Mouse (Mus musculus): ENCODE measurements around the gene Ggt7. TPM values are rescaled to one million over a fixed set of nuclear protein-coding genes. Genes with fewer than 3 reads are reported as not detected.
"Not testable (repeated sequence)": the region's sequence is repeated elsewhere in the genome, so short reads cannot be mapped to it uniquely, and the experiment has no call there.

The Ggt7 gene
- polyA plus RNA-seq, 1 experiment from 2014 or later: 79.4 TPM

DNA sequence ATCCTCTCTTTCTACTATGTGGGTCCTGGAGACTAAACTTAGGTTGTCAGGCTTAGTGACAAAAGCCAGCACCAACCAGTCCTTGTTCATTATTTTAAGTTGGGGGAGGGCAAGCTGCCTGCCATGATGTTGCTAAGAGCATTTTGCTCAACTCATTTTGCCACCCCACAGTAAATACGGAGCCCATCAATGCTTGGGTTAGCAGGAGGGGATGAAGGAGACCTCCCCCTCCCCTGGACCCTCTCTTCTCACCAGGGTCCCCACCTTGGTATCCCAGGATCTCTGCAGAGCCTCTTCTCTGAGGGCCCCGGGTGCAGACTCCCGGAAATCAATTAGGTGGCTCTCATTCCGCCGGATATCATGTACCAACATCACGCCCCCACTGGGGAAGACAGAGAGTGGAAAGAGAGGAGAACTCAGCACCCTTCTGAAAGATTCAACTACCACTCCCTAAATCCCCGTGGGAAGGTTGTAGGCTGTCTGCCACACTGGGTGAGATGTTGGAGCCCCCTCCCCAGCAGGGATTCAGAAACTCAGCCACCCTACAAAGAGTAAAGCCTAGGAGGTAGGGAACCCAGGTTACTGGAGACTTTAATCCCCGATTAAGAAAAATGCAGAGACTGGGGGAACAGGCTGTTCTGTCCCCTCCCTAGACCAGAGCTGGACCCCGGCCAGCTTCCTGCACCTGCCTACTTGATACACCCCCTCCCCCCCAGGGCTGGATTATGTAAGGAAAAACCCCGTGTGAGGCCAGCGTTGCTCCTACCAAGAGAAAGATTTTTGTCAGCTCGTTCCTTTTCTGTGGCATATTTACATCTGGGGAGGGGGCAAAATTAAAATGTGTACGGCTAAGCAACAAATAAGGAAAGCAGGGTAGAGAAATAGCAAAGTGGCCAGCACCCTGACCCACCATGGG is 13.3 kb downstream of the Ggt7 start:
- H3K4me1 ChIP-seq: peaks cover 15% of the 10 kb centered on the region; the same call in 1 of the 2 replicates
- no peaks in the 10 kb centered on the region for H3K27me3 ChIP-seq (replicated peaks)
- 54% methylated on average over 13 of the region's 13 CpGs for WGBS
- H3K9me3 ChIP-seq: no peaks in the 10 kb centered on the region
- H3K9ac ChIP-seq: no peak overlapping the region
- no peak overlapping the region for H3K4me2 ChIP-seq
- no peak overlapping the region for H3K4me3 ChIP-seq
- ATAC-seq (replicated peaks): no peak
- no peak overlapping the region for H3K27ac ChIP-seq
- peaks cover 12% of the 10 kb centered on the region; the same call in 1 of the 2 replicates for H3K36me3 ChIP-seq (replicated peaks)

DNA sequence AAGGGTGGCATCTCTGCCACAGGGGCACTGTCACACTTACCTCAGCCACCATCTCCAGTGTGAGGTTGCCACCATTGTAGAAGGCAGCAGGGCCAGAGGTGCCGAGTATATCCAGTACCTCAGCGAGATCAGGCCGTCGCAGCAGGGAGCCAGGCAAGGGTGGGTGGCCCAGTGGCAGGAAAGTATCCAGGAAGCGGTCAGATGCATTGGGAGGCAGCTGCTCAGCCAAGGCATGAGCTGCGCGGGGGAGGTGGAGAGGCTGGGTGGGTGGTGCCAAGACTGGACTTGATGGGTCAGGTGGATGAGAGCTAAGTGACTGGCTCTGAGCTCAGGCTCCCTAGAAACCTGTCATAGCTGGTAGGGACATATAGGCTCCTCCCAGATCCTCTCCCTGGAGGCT is 15.4 kb downstream of the Ggt7 start:
- Histone ChIP-seq H3K4me3 (no peak overlapping the region), H3K9me3 (no peaks in the 10 kb centered on the region), H3K27me3 (replicated peaks) (no peaks in the 10 kb centered on the region), H3K4me2 (no peak overlapping the region), H3K4me1 (peaks cover 12% of the 10 kb centered on the region; the same call in 1 of the 2 replicates), H3K36me3 (replicated peaks) (peaks cover 24% of the 10 kb centered on the region; the same call in 1 of the 2 replicates), H3K9ac (no peak overlapping the region), H3K27ac (no peak overlapping the region)
- WGBS: 87% methylated on average over 7 of the region's 7 CpGs
- ATAC-seq (replicated peaks): no peak

DNA sequence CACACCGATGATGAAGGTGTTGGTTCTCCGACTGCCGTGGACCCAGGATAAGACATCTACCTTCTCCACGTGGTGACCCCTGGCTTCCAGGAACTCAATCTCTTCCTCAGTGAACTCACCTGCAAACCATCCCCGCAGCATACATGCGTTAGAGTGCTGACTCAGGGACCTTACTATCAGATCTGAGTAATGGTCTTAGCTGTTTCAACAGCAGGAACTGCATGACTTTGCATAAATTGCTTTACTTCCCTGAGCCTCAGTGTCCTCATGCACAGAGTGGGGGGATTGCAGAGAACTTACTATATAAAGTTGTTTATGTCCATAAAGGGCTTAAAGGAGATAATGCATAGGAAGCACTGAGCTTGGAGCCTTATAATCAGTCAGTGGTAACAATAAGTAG is 27.0 kb downstream of the Ggt7 start:
- H3K9ac ChIP-seq: no peak overlapping the region
- ATAC-seq (replicated peaks): no peak
- H3K27me3 ChIP-seq (replicated peaks): no peaks in the 10 kb centered on the region
- WGBS: 93% methylated on average over 6 of the region's 6 CpGs
- no peak overlapping the region for H3K27ac ChIP-seq
- H3K9me3 ChIP-seq: no peaks in the 10 kb centered on the region
- H3K4me1 ChIP-seq: no peaks in the 10 kb centered on the region
- H3K4me3 ChIP-seq: no peak overlapping the region
- H3K36me3 ChIP-seq (replicated peaks): peaks cover 42% of the 10 kb centered on the region
- no peak overlapping the region for H3K4me2 ChIP-seq

DNA sequence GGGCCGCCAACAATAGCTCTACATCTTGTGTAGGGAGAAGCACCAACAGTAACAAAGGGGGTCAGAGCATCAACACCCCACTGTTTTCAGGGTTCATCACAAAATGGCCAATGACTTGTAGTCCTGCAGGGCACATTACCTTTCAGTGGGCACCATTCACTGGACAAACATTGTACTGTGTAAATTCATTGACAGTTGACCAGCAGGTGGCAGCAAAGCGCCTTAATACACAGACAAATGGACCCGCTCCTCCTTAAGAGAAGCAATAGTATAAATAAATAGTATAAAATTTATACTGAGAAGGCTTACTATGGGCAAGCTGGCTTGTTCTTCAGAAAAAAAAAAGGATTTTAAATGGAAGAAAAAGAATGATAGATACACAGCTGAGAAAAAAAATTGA is 36.0 kb downstream of the Ggt7 start:
- H3K4me2 ChIP-seq: no peak overlapping the region
- 43% methylated on average over 3 of the region's 3 CpGs for WGBS
- no peaks in the 10 kb centered on the region for H3K36me3 ChIP-seq (replicated peaks)
- H3K9me3 ChIP-seq: no peaks in the 10 kb centered on the region; the same call in 1 of the 2 replicates
- no peak for ATAC-seq (replicated peaks)
- H3K4me1 ChIP-seq: no peaks in the 10 kb centered on the region
- H3K27ac ChIP-seq: no peak overlapping the region
- H3K4me3 ChIP-seq: no peak overlapping the region
- H3K9ac ChIP-seq: no peak overlapping the region
- no peaks in the 10 kb centered on the region for H3K27me3 ChIP-seq (replicated peaks)

DNA sequence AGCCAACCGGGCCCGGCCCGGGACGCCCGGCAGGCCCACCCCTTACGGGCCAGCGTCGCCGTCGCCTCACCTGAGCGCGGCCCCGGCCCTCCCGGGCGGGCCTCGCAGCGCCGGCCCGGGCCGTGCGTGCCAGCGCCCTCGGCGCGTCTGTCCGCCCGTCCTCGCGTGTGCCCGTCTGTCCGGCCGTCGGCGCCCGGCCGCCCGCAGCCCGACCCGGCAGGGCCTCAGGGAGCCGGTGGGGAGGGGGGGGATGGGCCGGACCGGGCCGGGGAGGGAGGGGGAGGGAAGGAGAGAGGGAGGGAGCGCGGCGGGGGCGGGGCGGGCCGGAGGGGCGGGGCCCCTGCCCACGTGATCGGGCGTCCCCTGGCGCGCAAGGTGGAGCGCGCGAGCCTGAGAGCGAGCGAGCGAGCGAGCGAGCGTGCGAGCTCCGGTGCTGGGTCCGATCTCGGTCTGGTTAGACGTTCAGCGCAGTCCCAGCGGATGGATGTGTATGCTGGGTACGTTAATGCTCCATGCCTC is 44.4 kb downstream of the Ggt7 start, which contains the start of gene Ncoa6:
Gene Ncoa6, minus strand, starts transcription at position 325 of the 519 bp plus-strand sequence.
- H3K27me3 ChIP-seq (replicated peaks): no peaks in the 10 kb centered on the region
- H3K9ac ChIP-seq: peak within 1 kb of the TSS; percentile 94
- peak within 1 kb of the TSS; percentile 94 for H3K4me3 ChIP-seq
- H3K4me1 ChIP-seq: peaks cover 30% of the 10 kb centered on the region
- H3K27ac ChIP-seq: peak within 1 kb of the TSS; percentile 95
- peak within 1 kb of the TSS; percentile 80 for H3K4me2 ChIP-seq
- H3K36me3 ChIP-seq (replicated peaks): no peaks in the 10 kb centered on the region
- peak; percentile 87 for ATAC-seq (replicated peaks)
- H3K9me3 ChIP-seq: no peaks in the 10 kb centered on the region
- WGBS: under 1% methylated on average over 44 of the region's 72 CpGs

DNA sequence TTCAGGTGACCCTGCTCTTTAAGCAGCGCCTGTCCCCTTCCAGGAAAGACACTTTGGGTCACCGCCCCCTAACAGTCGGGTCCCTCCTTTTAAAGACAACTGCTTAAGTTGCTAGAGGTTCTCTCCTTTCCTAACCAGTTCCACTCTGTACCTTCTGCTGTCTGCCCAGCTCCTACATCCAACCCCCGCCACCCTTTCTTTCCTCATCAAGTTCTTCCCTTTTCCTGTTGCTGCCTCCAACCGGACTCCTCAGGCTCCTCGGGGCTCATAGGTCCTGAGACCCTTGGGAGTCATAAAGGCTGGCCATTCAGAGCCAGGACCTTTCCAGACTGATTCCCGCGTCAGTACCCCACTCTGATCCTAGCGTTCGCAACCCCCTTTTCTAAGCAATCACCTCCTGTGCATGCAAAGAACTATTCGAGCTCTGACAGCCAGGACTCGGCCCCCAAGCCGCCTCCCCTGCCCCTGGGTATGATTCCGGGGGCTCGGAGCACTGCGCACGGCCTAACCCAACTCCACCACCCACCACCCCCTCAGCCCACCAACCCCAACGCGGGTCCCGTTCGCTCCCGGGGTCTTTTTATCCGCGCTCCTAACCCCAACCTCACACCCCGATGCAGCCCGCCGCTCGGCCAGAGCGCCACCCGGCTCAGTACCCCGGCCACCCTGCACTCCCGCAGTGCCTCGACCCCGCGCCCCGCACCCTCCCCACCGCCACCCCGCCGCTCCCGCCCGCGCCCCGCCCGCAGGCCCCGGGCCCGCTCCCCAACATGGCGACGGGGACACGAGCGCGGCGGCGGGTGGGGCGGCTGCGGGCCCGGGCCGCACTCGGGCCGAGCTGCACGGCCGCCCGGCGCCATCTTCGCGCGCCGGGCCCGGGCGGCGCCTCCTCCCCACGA is 45.1 kb downstream of the Ggt7 start:
- ATAC-seq (replicated peaks): peak; percentile 66
- H3K4me3 ChIP-seq: peak overlapping the region; percentile 94
- no peaks in the 10 kb centered on the region for H3K9me3 ChIP-seq
- peaks cover 30% of the 10 kb centered on the region for H3K4me1 ChIP-seq
- H3K27me3 ChIP-seq (replicated peaks): no peaks in the 10 kb centered on the region
- H3K36me3 ChIP-seq (replicated peaks): no peaks in the 10 kb centered on the region
- peak overlapping the region; percentile 94 for H3K9ac ChIP-seq
- under 1% methylated on average over 59 of the region's 71 CpGs for WGBS
- peak overlapping the region; percentile 80 for H3K4me2 ChIP-seq
- peak overlapping the region; percentile 95 for H3K27ac ChIP-seq

DNA sequence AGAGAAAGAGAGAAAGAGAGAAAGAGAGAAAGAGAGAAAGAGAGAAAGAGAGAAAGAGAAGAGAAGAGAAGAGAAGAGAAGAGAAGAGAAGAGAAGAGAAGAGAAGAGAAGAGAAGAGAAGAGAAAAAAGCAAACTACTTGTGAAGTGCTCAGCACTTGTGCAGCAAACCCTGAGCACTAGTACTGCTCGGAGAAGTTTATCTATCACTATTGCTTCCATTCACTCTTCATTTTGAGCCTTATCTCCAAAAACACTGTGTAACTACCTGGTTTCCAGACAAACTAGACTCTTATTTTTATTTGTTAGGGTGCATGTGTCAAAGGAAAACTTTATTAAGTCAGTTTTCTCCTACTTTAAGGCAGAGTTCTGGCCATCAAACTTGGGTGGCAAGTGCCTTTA is 51.2 kb downstream of the Ggt7 start:
- no peak for ATAC-seq (replicated peaks)
- H3K9ac ChIP-seq: no peak overlapping the region
- H3K27me3 ChIP-seq (replicated peaks): no peaks in the 10 kb centered on the region
- no peaks in the 10 kb centered on the region for H3K9me3 ChIP-seq
- H3K27ac ChIP-seq: no peak overlapping the region
- no peak overlapping the region for H3K4me2 ChIP-seq
- no peaks in the 10 kb centered on the region for H3K36me3 ChIP-seq (replicated peaks)
- peaks cover 15% of the 10 kb centered on the region for H3K4me1 ChIP-seq
- no peak overlapping the region for H3K4me3 ChIP-seq
- WGBS: 97% methylated on average over 1 of the region's 1 CpGs

DNA sequence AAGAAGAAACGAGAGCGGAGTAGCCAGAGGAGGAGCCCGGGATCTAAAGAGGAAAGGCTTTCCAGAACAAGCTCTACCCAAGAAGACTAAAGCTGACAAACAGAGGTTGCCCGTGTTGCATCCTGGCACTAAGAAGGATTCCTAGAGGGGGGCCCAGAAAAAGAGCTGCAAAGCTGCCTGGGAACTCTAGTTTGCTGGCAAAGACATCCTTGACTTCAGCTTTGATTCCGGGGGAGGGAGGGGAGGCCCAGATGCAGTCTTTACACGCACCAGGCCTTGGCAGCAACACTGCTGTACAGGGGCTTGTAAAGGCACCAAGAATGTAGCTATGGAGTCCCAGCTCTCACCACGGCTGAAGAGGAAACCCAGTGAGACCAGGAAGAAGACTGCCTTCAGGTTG is 64.4 kb downstream of the Ggt7 start:
- ATAC-seq (replicated peaks): no peak
- Histone ChIP-seq H3K9me3 (no peaks in the 10 kb centered on the region), H3K36me3 (replicated peaks) (no peaks in the 10 kb centered on the region), H3K4me3 (no peak overlapping the region), H3K4me1 (no peaks in the 10 kb centered on the region), H3K4me2 (no peak overlapping the region), H3K27me3 (replicated peaks) (no peaks in the 10 kb centered on the region), H3K27ac (no peak overlapping the region), H3K9ac (no peak overlapping the region)
- WGBS: 85% methylated on average over 7 of the region's 7 CpGs

DNA sequence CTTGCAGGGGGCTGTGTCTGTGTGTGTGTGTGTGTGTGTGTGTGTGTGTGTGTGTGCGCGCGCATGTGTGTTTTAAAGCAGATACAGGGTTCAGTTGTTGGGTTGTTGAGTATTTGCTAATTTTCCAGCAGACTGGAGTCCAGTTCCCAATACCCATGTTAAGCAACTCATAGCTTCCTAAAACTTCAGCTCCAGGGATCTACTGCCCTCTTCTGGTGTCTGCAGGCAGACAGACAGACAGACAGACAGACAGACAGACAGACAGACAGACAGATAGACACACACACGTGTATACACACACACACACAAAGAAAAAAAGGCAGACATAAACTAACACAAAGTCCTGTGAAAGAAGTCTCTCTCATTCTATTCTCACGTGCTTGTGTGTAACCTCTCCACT is 66.8 kb downstream of the Ggt7 start:
- Histone ChIP-seq H3K9ac (no peak overlapping the region), H3K4me3 (no peak overlapping the region), H3K36me3 (replicated peaks) (no peaks in the 10 kb centered on the region), H3K9me3 (no peaks in the 10 kb centered on the region), H3K27ac (no peak overlapping the region), H3K4me1 (no peaks in the 10 kb centered on the region), H3K27me3 (replicated peaks) (no peaks in the 10 kb centered on the region), H3K4me2 (no peak overlapping the region)
- 85% methylated on average over 5 of the region's 5 CpGs for WGBS
- no peak for ATAC-seq (replicated peaks)

DNA sequence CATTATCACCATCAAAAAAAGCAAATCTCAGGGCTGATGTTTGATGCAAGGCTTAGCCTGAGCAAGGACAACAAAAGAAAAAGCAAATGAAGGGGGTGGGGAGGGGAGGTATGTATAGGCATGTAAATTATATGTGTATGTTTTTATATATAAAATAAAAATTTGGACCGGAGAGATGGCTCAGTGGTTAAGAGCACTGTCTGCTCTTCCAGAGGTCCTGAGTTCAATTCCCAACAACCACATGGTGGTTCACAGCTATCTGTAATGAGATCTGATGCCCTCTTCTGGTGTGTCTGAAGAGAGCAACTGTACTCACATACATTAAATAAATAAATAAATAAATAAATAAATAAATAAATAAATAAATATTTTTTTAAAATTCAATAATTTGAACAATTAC is 70.1 kb downstream of the Ggt7 start:
- not testable (repeated sequence) for ATAC-seq (replicated peaks); H3K9me3 ChIP-seq; H3K36me3 ChIP-seq (replicated peaks); H3K4me2 ChIP-seq; H3K4me1 ChIP-seq; H3K4me3 ChIP-seq; H3K9ac ChIP-seq; H3K27me3 ChIP-seq (replicated peaks); H3K27ac ChIP-seq
- WGBS: 97% methylated on average over 1 of the region's 1 CpGs

DNA sequence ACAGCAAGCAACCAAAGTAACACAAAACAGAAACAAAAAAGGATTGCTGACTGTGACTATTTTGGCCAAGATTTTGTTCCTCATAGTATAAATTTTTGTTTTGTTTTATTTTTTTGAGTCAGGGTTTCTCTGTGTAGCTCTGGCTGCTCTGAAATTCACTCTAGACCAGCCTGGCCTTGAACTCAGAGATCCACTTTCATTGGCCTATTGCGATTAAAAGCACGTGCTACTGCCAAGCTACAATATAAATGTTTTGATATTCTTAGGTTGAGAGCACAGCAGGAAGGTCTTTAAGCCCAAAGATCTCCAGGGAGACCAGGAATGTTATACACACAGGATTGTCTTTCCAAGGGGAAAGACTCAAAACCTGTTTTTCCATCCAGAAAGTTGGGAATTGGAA is 74.6 kb downstream of the Ggt7 start:
- Histone ChIP-seq H3K36me3 (replicated peaks) (no peaks in the 10 kb centered on the region; the same call in 1 of the 2 replicates), H3K4me1 (no peaks in the 10 kb centered on the region), H3K27me3 (replicated peaks) (no peaks in the 10 kb centered on the region), H3K4me3 (no peak overlapping the region), H3K4me2 (no peak overlapping the region), H3K9me3 (no peaks in the 10 kb centered on the region), H3K9ac (no peak overlapping the region), H3K27ac (no peak overlapping the region)
- ATAC-seq (replicated peaks): no peak
- 56% methylated on average over 2 of the region's 2 CpGs for WGBS

DNA sequence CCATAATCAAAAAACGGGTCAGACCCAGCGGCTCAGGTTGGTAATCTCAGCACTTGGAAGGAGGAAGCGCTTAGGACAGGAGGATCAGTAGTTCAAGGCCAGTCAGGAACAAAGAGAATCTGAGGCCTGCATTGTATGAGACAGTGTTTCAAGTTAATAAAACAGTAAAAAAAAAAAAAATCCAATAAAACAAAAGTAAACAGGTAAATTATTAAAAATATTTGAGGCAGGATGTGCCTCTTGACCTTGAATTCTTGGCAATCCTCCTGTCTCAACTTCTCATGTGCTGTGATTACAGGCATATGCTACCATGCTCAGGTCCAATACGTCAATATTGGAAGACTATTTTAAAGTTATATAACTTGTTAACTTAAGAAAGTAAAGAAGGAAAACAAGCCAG is 75.1 kb downstream of the Ggt7 start:
- Histone ChIP-seq H3K9me3 (no peaks in the 10 kb centered on the region), H3K9ac (no peak overlapping the region), H3K36me3 (replicated peaks) (no peaks in the 10 kb centered on the region; the same call in 1 of the 2 replicates), H3K27me3 (replicated peaks) (no peaks in the 10 kb centered on the region), H3K27ac (no peak overlapping the region), H3K4me3 (no peak overlapping the region), H3K4me1 (no peaks in the 10 kb centered on the region), H3K4me2 (no peak overlapping the region)
- 87% methylated on average over 4 of the region's 4 CpGs for WGBS
- no peak for ATAC-seq (replicated peaks)

All from midbrain, embryonic 15.5 days (tissue).